Mouse (Mus musculus) G1E (cell line): ENCODE results near the gene Usp29. TPM values are rescaled to one million over a fixed set of nuclear protein-coding genes. Genes with fewer than 3 reads are reported as not detected.
"Not testable (repeated sequence)": the region's sequence is repeated elsewhere in the genome, so short reads cannot be mapped to it uniquely, and the experiment has no call there.

ENCODE experiments used
- ATAC-seq: 2 replicates; pipeline ENCODE4 v1.8.0; 2016; ENCODE audit warnings: mild to moderate bottlenecking; ENCODE audit not compliant: insufficient number of reproducible peaks, poor library complexity, low FRiP score, severe bottlenecking; ENCODE audit errors: extremely low read depth
- DNase-seq: peaks from one replicate; pipeline ENCODE4 v3.0.0; 2012; ENCODE audit warnings: low spot score
- H3K27me3 ChIP-seq: 2 replicates; pipeline ENCODE4 v1.6.1; 2012; ENCODE audit warnings: mild to moderate bottlenecking, low read length, inconsistent platforms; ENCODE audit not compliant: insufficient read depth
- H3K36me3 ChIP-seq: replicated peaks from 2 replicates; pipeline ENCODE3; 2012; ENCODE audit warnings: mild to moderate bottlenecking, inconsistent platforms
- H3K4me1 ChIP-seq: 2 replicates; pipeline ENCODE4 v1.6.1; 2012; ENCODE audit warnings: low read depth, low read length, inconsistent platforms, mixed read lengths; ENCODE audit not compliant: insufficient read depth
- H3K4me3 ChIP-seq: 2 replicates; pipeline ENCODE4 v1.5.1; 2012; ENCODE audit warnings: low read depth, mild to moderate bottlenecking, inconsistent platforms, low read length, moderate library complexity, mixed read lengths
- H3K9me3 ChIP-seq: replicated peaks from 2 replicates; pipeline ENCODE4 v1.6.1; 2012; ENCODE audit warnings: inconsistent platforms
- CTCF ChIP-seq: IDR thresholded peaks from 2 replicates; pipeline ENCODE4 v1.5.1; 2012; ENCODE audit warnings: low read depth, low read length, inconsistent platforms, mixed read lengths
- GATA1 ChIP-seq: IDR thresholded peaks from 2 replicates; pipeline ENCODE4 v1.6.1; 2012; ENCODE audit warnings: borderline replicate concordance, low read length, inconsistent platforms, mixed read lengths
- GATA2 ChIP-seq: IDR thresholded peaks from 2 replicates; pipeline ENCODE4 v1.6.1; 2012; ENCODE audit warnings: low read depth, low read length, inconsistent platforms, borderline replicate concordance
- POLR2AphosphoS5 ChIP-seq: IDR thresholded peaks from 2 replicates; pipeline ENCODE4 v1.6.1; 2012; ENCODE audit warnings: low read depth, low read length, inconsistent platforms; ENCODE audit not compliant: insufficient replicate concordance
- TAL1 ChIP-seq: conservative IDR thresholded peaks from 2 replicates; pipeline ENCODE4 v1.6.1; 2012; ENCODE audit warnings: low read depth, low read length, inconsistent platforms, mixed read lengths
- polyA plus RNA-seq: library from polyadenylated mRNA; stranded (reverse); fragments of >175 nt; gene quantifications from 2 replicates; pipeline ENCODE4 v1.2.3, GENCODE M21; 2012
- total RNA-seq, 2 experiments: library from RNA; stranded (forward) in 1 of 2; stranded (reverse) in 1 of 2; fragments of 200-1000 nt in 1 of 2; fragments of >200 nt in 1 of 2; fragmentation: Nextera tagmentation in 1 of 2; gene quantifications; 2 replicates each; pipeline ENCODE4 v1.2.3; 2014 to 2017

Usp29 gene
- total and polyA plus RNA-seq, 3 experiments = 0.15 to 6.9 (median 2.2) TPM

- DNase-seq (no peak), ATAC-seq (no peak)
- TF ChIP-seq GATA1 (no peak), POLR2AphosphoS5 (no peak)
- Histone ChIP-seq H3K4me1 (no peaks in the 10 kb centered on the region), H3K9me3 (no peaks in the 10 kb centered on the region), H3K27me3 (no peaks in the 10 kb centered on the region), H3K4me3 (no peak overlapping the region), H3K36me3 (no peaks in the 10 kb centered on the region)
Measured at GRCm38 (mm10) chr7:6889871-6890270, 159.5 kb downstream of the Usp29 start.

- no peak for ATAC-seq
- no peak for TF ChIP-seq GATA2
- TF ChIP-seq POLR2AphosphoS5 = no peak
- TF ChIP-seq TAL1 = no peak
- no peak for TF ChIP-seq CTCF
- TF ChIP-seq GATA1 = no peak
- no peaks in the 10 kb centered on the region for H3K9me3 ChIP-seq
- H3K27me3 ChIP-seq = no peaks in the 10 kb centered on the region
- H3K4me3 ChIP-seq = no peak overlapping the region
- no peaks in the 10 kb centered on the region for H3K36me3 ChIP-seq
- DNase-seq = no peak
- H3K4me1 ChIP-seq = no peaks in the 10 kb centered on the region
Measured at GRCm38 (mm10) chr7:6891206-6891605, 160.8 kb downstream of the Usp29 start.

DNA sequence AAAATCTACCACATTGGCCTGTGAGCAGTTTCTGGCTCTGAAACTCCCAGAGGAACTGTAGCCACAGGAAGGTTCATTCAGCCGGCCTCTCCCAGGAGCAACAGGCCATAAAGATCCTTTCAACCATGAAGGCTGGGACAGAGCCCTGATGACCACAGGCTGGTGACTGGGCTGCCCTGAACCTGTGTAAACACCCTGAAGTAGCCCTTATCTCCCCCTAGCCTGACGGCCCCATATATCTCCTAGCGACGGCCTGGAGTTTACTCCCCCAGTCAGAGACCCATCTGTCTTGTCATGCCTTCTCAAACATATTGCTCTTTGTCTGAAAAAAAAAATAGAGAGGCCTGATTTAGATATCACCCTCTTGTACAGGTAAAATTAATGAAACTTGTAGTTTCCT is 166.6 kb downstream of the Usp29 start:
- H3K36me3 ChIP-seq, ATAC-seq, DNase-seq, H3K4me1 ChIP-seq, H3K9me3 ChIP-seq, H3K27me3 ChIP-seq, H3K4me3 ChIP-seq: not testable (repeated sequence)

GRCm38 (mm10) chr7:6900672-6901071 is 170.3 kb downstream of the Usp29 start:
- TF ChIP-seq TAL1 (no peak), GATA2 (no peak), POLR2AphosphoS5 (no peak), GATA1 (no peak), CTCF (no peak)
- DNase-seq = no peak
- ATAC-seq = no peak
- Histone ChIP-seq H3K4me1 (no peaks in the 10 kb centered on the region), H3K9me3 (no peaks in the 10 kb centered on the region), H3K27me3 (no peaks in the 10 kb centered on the region), H3K36me3 (no peaks in the 10 kb centered on the region), H3K4me3 (no peak overlapping the region)

DNA sequence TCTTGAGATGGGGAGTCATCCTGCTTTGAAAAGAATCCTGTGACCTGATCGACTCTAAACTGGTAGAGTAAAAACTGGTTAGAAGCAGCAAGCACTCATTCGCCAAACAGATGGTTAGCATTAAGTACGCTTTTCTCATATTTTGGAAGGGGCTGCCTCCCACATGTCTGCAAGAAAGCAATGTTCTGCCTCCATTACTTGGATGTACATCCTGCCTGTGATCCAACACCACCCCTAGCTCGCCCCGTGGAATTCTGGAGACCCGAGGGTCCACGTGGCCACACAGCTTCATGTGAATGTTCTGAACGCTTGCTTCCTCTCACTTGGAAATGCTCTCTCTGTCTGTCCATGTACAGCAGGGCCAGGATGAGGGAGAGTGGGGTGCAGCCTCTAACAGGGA is 173.1 kb downstream of the Usp29 start:
- no peak for TF ChIP-seq TAL1
- TF ChIP-seq POLR2AphosphoS5 = no peak
- no peak for TF ChIP-seq GATA2
- no peak for TF ChIP-seq CTCF
- no peak for TF ChIP-seq GATA1
- no peak for ATAC-seq
- Histone ChIP-seq H3K27me3 (no peaks in the 10 kb centered on the region), H3K9me3 (no peaks in the 10 kb centered on the region), H3K4me1 (no peaks in the 10 kb centered on the region), H3K36me3 (no peaks in the 10 kb centered on the region), H3K4me3 (no peak overlapping the region)
- DNase-seq = no peak

DNA sequence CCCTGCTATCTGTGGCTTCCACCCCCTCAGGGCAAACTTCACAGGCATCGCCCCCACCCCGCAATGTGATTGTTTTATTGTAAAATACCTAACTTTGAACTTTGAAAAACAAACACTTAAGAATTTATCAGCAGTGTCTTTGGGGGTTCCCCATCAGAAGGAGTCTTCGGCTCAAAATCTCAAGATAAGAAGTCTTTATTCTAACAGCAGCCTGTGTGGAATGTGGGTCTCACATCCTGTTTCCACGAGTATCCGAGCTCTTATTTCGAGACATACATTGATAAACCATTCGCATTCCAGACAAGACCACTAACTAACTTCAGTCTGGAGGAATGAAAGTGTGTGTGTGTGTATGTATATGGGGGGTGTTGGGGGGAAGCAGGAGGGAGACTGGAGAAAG is 180.1 kb downstream of the Usp29 start:
- H3K4me3 ChIP-seq = no peak overlapping the region
- ATAC-seq (no peak), DNase-seq (no peak)
- H3K9me3 ChIP-seq = no peaks in the 10 kb centered on the region
- H3K27me3 ChIP-seq = peaks cover 2% of the 10 kb centered on the region; the same call in 1 of the 2 replicates
- no peak for TF ChIP-seq GATA2
- TF ChIP-seq GATA1 = no peak
- TF ChIP-seq TAL1 = no peak
- no peak for TF ChIP-seq CTCF
- TF ChIP-seq POLR2AphosphoS5 = no peak
- no peaks in the 10 kb centered on the region for H3K4me1 ChIP-seq
- H3K36me3 ChIP-seq = no peaks in the 10 kb centered on the region

GRCm38 (mm10) chr7:6911731-6912130 is 181.4 kb downstream of the Usp29 start:
- H3K4me1 ChIP-seq = no peaks in the 10 kb centered on the region
- H3K27me3 ChIP-seq = peaks cover 2% of the 10 kb centered on the region; the same call in 1 of the 2 replicates
- ATAC-seq (no peak), DNase-seq (no peak)
- no peak overlapping the region for H3K4me3 ChIP-seq
- TF ChIP-seq POLR2AphosphoS5 = no peak
- TF ChIP-seq GATA1 = no peak
- no peak for TF ChIP-seq TAL1
- no peak for TF ChIP-seq CTCF
- TF ChIP-seq GATA2 = no peak
- no peaks in the 10 kb centered on the region for H3K36me3 ChIP-seq
- H3K9me3 ChIP-seq = no peaks in the 10 kb centered on the region
